Mouse (Mus musculus) heart, adult 2 months (tissue): ENCODE measurements around the gene Crim1.

Experiments used
- CTCF ChIP-seq: fragments of 200-600 bp; IDR thresholded peaks from 2 replicates; pipeline ENCODE4 v1.8.1; 2022; ENCODE audit warnings: antibody characterized with exemption, mild to moderate bottlenecking, moderate library complexity
- EP300 ChIP-seq: fragments of 200-500 bp; IDR thresholded peaks from 2 replicates; pipeline ENCODE4 v1.6.1; 2011; ENCODE audit warnings: low read depth, low read length, control low read depth; ENCODE audit not compliant: insufficient read depth
- POLR2A ChIP-seq: fragments of 200-500 bp; IDR thresholded peaks from 2 replicates; pipeline ENCODE4 v1.6.1; 2011; ENCODE audit warnings: mild to moderate bottlenecking, low read depth, low read length, control low read depth; ENCODE audit not compliant: insufficient read depth

- TF ChIP-seq CTCF = no peak
- no peak for TF ChIP-seq POLR2A
- no peak for TF ChIP-seq EP300
Observed at GRCm38 (mm10) chr17:78199231-78199625, 820 bp upstream of the Crim1 start.
